Mouse (Mus musculus): ENCODE measurements around the gene Hdac4. TPM values are rescaled to one million over a fixed set of nuclear protein-coding genes. Genes with fewer than 3 reads are reported as not detected.
A peak's percentile ranks its signal among the peaks of the same experiment; 100 is the strongest.

Gene Hdac4
- total RNA-seq, 4 experiments from 2014 or later = 47.2 to 89.1 (median 64.7) TPM

GRCm38 (mm10) chr1:92033463-92033862 is 162.0 kb downstream of the Hdac4 start:
- DNase-seq (ENCODE audit: low spot score in 2 of 2) = peak in 1 of 2 experiments; percentile 23

GRCm38 (mm10) chr1:92030541-92030940 is 165.0 kb downstream of the Hdac4 start:
- DNase-seq (ENCODE audit: low spot score in 2 of 2) = no peak

- peak; percentile 72 to 84 for DNase-seq (ENCODE audit: low spot score in 2 of 2)
Measured at GRCm38 (mm10) chr1:92028158-92028557, 167.3 kb downstream of the Hdac4 start.

GRCm38 (mm10) chr1:92026351-92026750 is 169.1 kb downstream of the Hdac4 start:
- no peak for DNase-seq (ENCODE audit: low spot score in 2 of 2)

GRCm38 (mm10) chr1:92023906-92024305 is 171.6 kb downstream of the Hdac4 start:
- DNase-seq (ENCODE audit: low spot score in 2 of 2) = no peak

- DNase-seq (ENCODE audit: low spot score in 2 of 2) = no peak
Measured at GRCm38 (mm10) chr1:92022009-92022408, 173.5 kb downstream of the Hdac4 start.

- DNase-seq (ENCODE audit: low spot score in 2 of 2) = peak; percentile 51 to 77
Measured at GRCm38 (mm10) chr1:92015938-92016672, 179.4 kb downstream of the Hdac4 start.

- no peak for DNase-seq (ENCODE audit: low spot score in 2 of 2)
Measured at GRCm38 (mm10) chr1:92015252-92015651, 180.2 kb downstream of the Hdac4 start.

- peak in 1 of 2 experiments; percentile 20 for DNase-seq (ENCODE audit: low spot score in 2 of 2)
Measured at GRCm38 (mm10) chr1:92014496-92014895, 181.0 kb downstream of the Hdac4 start.

- DNase-seq (ENCODE audit: low spot score in 2 of 2) = no peak
Measured at GRCm38 (mm10) chr1:92006666-92007065, 188.8 kb downstream of the Hdac4 start.

GRCm38 (mm10) chr1:92005617-92005940 is 189.9 kb downstream of the Hdac4 start:
- DNase-seq (ENCODE audit: low spot score in 2 of 2) = no peak

GRCm38 (mm10) chr1:92004906-92005616 is 190.4 kb downstream of the Hdac4 start:
- DNase-seq (ENCODE audit: low spot score in 2 of 2) = no peak

GRCm38 (mm10) chr1:92004122-92004521 is 191.4 kb downstream of the Hdac4 start:
- DNase-seq (ENCODE audit: low spot score in 2 of 2) = no peak

GRCm38 (mm10) chr1:92000226-92000625 is 195.3 kb downstream of the Hdac4 start:
- no peak for DNase-seq (ENCODE audit: low spot score in 2 of 2)

- DNase-seq (ENCODE audit: low spot score in 2 of 2) = no peak
Measured at GRCm38 (mm10) chr1:91993658-91994165, 201.8 kb downstream of the Hdac4 start.

GRCm38 (mm10) chr1:91992652-91993051 is 202.8 kb downstream of the Hdac4 start:
- DNase-seq (ENCODE audit: low spot score in 2 of 2) = no peak

GRCm38 (mm10) chr1:91991597-91991996 is 203.9 kb downstream of the Hdac4 start:
- DNase-seq (ENCODE audit: low spot score in 2 of 2) = no peak

- no peak for DNase-seq (ENCODE audit: low spot score in 2 of 2)
Measured at GRCm38 (mm10) chr1:91990852-91991251, 204.6 kb downstream of the Hdac4 start.

GRCm38 (mm10) chr1:91988866-91989265 is 206.6 kb downstream of the Hdac4 start:
- no peak for DNase-seq (ENCODE audit: low spot score in 2 of 2)

- peak; percentile 54 for DNase-seq (ENCODE audit: low spot score in 2 of 2)
Measured at GRCm38 (mm10) chr1:91987431-91987830, 208.1 kb downstream of the Hdac4 start.

GRCm38 (mm10) chr1:91985783-91986182 is 209.7 kb downstream of the Hdac4 start:
- DNase-seq (ENCODE audit: low spot score in 2 of 2) = peak; percentile 12 to 31

- DNase-seq (ENCODE audit: low spot score in 2 of 2) = no peak
Measured at GRCm38 (mm10) chr1:91984507-91984906, 211.0 kb downstream of the Hdac4 start.

GRCm38 (mm10) chr1:91981381-91981780 is 214.1 kb downstream of the Hdac4 start:
- no peak for DNase-seq (ENCODE audit: low spot score in 2 of 2)
